In the genomic region with DNA sequence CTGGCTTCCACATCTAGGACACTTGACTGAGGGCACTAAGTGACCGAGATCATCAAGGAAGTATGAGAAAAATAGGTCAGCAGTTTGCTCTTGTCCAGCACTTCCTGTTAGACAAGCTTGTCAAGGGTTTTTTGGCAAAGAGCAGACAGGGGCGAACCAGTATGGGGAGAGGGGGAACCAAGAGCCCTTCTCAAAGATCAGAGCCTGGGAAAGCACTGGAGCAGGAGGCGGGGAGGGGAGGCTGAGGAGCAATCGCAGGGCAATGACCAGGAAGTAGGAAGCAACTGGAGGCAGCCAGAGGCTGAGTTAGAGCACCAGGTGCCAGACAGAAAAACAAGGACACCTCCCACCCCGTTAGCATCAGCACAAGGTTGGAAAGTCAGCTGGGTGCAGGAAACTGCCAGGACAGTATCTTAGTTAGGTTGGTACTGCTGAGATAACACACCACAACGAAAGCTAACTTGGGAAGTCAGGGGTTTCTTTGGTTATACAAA, we compare ENCODE assay signal across 10 mouse cellular contexts. TPM values are rescaled to one million over a fixed set of nuclear protein-coding genes. Genes with fewer than 3 reads are reported as not detected.
DNase-seq lines count a peak whose midpoint lies in the region; TF ChIP-seq lines count a peak whose summit lies in the region.
"Had no signal": no experiment of that assay in that cellular context is flagged by ENCODE, and none has a peak within 500 bp of the region (broad histone marks: within the 10 kb centered on the region; RNA-seq: fewer than 3 reads in every experiment).

No protein-coding gene starts in this region.

- no peak for TF ChIP-seq POLR2A in kidney, adult 2 months (IDR thresholded peaks at IDR 0.05; ENCODE audit: low read depth, low read length)

- H3K27me3 ChIP-seq in kidney, adult 2 months (replicated peaks; ENCODE audit: control insufficient read depth, insufficient read depth, low read length): no peaks in the 10 kb centered on the region
- no peaks in the 10 kb centered on the region for H3K27me3 ChIP-seq in heart, embryonic 10.5 days (ENCODE audit: insufficient read depth, poor library complexity, severe bottlenecking)

- H3K27ac ChIP-seq in kidney, adult 2 months (ENCODE audit: insufficient read depth, low read depth, low read length): peak overlapping the region; percentile 5; the same call in 1 of the 2 replicates
- peak overlapping the region; percentile 65; the same call in 1 of the 2 replicates for H3K27ac ChIP-seq in heart, embryonic 10.5 days
- H3K27ac ChIP-seq in macrophage: peak overlapping the region; percentile 88

- H3K36me3 ChIP-seq in kidney, adult 2 months (ENCODE audit: control insufficient read depth, insufficient read depth, low read length): no peaks in the 10 kb centered on the region
- 0 out of 2 replicates have a peak, but pooled peaks cover 6% of the 10 kb centered on the region for H3K36me3 ChIP-seq in heart, embryonic 10.5 days
- no peaks in the 10 kb centered on the region for H3K36me3 ChIP-seq in macrophage (ENCODE audit: inconsistent target)

- DNase-seq in kidney, adult 2 months: peak; percentile 53
- DNase-seq in kidney, adult 18-20 months: no peak
- no peak for DNase-seq in heart, embryonic 10.5 days (ENCODE audit: low spot score)
- peak; percentile 50 to 55 for DNase-seq in kidney, postnatal 25 days
- DNase-seq in frontal cortex, postnatal 25 days (ENCODE audit: low spot score in 2 of 2): no peak
- DNase-seq in ovary, postnatal 14 days (ENCODE audit: low spot score): no peak
- no peak for DNase-seq in layer of hippocampus, postnatal 14 days (ENCODE audit: low spot score in 2 of 2)
- DNase-seq: adrenal gland, postnatal 36 days had no signal

- TF ChIP-seq CTCF in kidney, adult 2 months (conservative IDR thresholded peaks at IDR 0.05; ENCODE audit: insufficient read depth, insufficient read length, low read depth, low read length): no peak

- no peak overlapping the region for H3K4me3 ChIP-seq in kidney, adult 2 months (ENCODE audit: insufficient read depth, low read depth, low read length)
- H3K4me3 ChIP-seq in heart, embryonic 10.5 days: no peak overlapping the region
- no peak overlapping the region for H3K4me3 ChIP-seq in macrophage (ENCODE audit: inconsistent target)

- peaks cover 34% of the 10 kb centered on the region for H3K4me1 ChIP-seq in kidney, adult 2 months (ENCODE audit: control insufficient read depth, insufficient read depth, low read length)
- peaks cover 82% of the 10 kb centered on the region for H3K4me1 ChIP-seq in heart, embryonic 10.5 days

- 18% methylated on average over 6 of the region's 6 CpGs for WGBS in kidney, adult 2 months
- WGBS in heart, embryonic 10.5 days: 22% methylated on average over 6 of the region's 6 CpGs
- WGBS in macrophage (ENCODE audit: missing documents): 21% methylated on average over 6 of the region's 6 CpGs

- peaks cover 95% of the 10 kb centered on the region for H3K79me2 ChIP-seq in macrophage (ENCODE audit: inconsistent target)

- no peaks in the 10 kb centered on the region for H3K9me3 ChIP-seq in heart, embryonic 10.5 days

RNA-seq across cellular contexts. Expression of gene Vav2, which starts 8.2 kb away (rescaled TPM):
- 28.1 and 30.3 TPM in 2 replicates for polyA plus RNA-seq in kidney, adult 2 months (2012; rRNA removed)
- 5.1 and 8.1 TPM in 2 replicates for polyA plus RNA-seq in heart, embryonic 10.5 days (2016; fragmentation: Nextera tagmentation; extraction: Ambion mirVana)
- total RNA-seq in macrophage (2018; cell fraction: chromatin; rRNA removed): 100 to 1,000 TPM in 16 of 26 experiments, 10 to 100 TPM in 10; 23.1 to 149 (median 116) TPM
- 10 to 100 TPM; 20.9 to 53.1 (median 35.9) TPM for total RNA-seq in macrophage (2018; cell fraction: cytosol; rRNA removed)
- 100 to 1,000 TPM in 1 of 26 experiments, 10 to 100 TPM in 25; 20.9 to 101 (median 75.0) TPM for total RNA-seq in macrophage (2018; cell fraction: nucleus; rRNA removed)
- 18.3 to 31.2 TPM (median 24.0 TPM) in 3 replicates for polyA plus RNA-seq in macrophage (2018)
- 10 to 100 TPM; 19.5 to 21.8 TPM for total RNA-seq in layer of hippocampus, postnatal 14 days (2021)

RNA-seq across cellular contexts. Expression of gene Brd3os, which starts 23.5 kb away (rescaled TPM):
- polyA plus RNA-seq in kidney, adult 2 months (2012; rRNA removed): 11.6 and 15.1 TPM in 2 replicates
- polyA plus RNA-seq in heart, embryonic 10.5 days (2016; fragmentation: Nextera tagmentation; extraction: Ambion mirVana): 2.3 and 3.3 TPM in 2 replicates
- total RNA-seq in macrophage (2018; cell fraction: chromatin; rRNA removed): 1 to 10 TPM in 4 of 26 experiments, under 1 TPM in 6, not detected in 16; 0.37 to 2.0 (median 0.86) TPM
- total RNA-seq in macrophage (2018; cell fraction: cytosol; rRNA removed): 1 to 10 TPM in 10 of 26 experiments, under 1 TPM in 16; 0.29 to 1.6 (median 0.92) TPM
- total RNA-seq in macrophage (2018; cell fraction: nucleus; rRNA removed): 1 to 10 TPM in 5 of 26 experiments, under 1 TPM in 14, not detected in 7; 0.29 to 2.3 (median 0.63) TPM
- 0.59 to 1.1 TPM (median 0.90 TPM) in 3 replicates for polyA plus RNA-seq in macrophage (2018)
- 10 to 100 TPM; 23.4 to 25.8 TPM for total RNA-seq in layer of hippocampus, postnatal 14 days (2021)
- polyA plus RNA-seq: inflammation-experienced regulatory T-cells, adult 6 months had no signal

Comparison
In these comparisons a context has a peak if more than half of its experiments do, and no peak if none do; other contexts are left out.
1. DNase-seq: peak in kidney, adult 2 months (single experiment) and kidney, postnatal 25 days (2 of 2); none in kidney, adult 18-20 months (single experiment), heart, embryonic 10.5 days (single experiment), frontal cortex, postnatal 25 days (0 of 2), ovary, postnatal 14 days (single experiment) and layer of hippocampus, postnatal 14 days (0 of 2).
2. H3K27ac ChIP-seq: peak in every context shown above with its lines; median percentile 88 in macrophage; 65 in heart, embryonic 10.5 days; 5 in kidney, adult 2 months.